Mouse (Mus musculus) MEL (cell line): ENCODE results near the gene 9530077C05Rik.

Source experiments
- CTCF ChIP-seq, 3 experiments: IDR thresholded peaks in 2 of 3; conservative IDR thresholded peaks in 1 of 3; 2 replicates each; pipeline ENCODE4 v1.5.1; 2011 to 2012; ENCODE audit warnings: low read length in 3 of 3, low read depth in 2 of 3, mild to moderate bottlenecking in 2 of 3, improper control_type of control experiment in 1 of 3, inconsistent platforms in 1 of 3, mixed read lengths in 1 of 3, moderate library complexity in 1 of 3; ENCODE audit not compliant: control insufficient read depth in 1 of 3, insufficient read depth in 1 of 3, poor library complexity in 1 of 3, severe bottlenecking in 1 of 3
- ELF1 ChIP-seq: IDR thresholded peaks from 2 replicates; pipeline ENCODE4 v1.6.1; 2014; ENCODE audit warnings: low read depth, mild to moderate bottlenecking, inconsistent platforms, low read length, improper control_type of control experiment, moderate library complexity
- KAT2A ChIP-seq: conservative IDR thresholded peaks from 2 replicates; pipeline ENCODE4 v1.6.1; 2012; ENCODE audit warnings: low read depth, low read length, improper control_type of control experiment, inconsistent platforms
- MAFK ChIP-seq: IDR thresholded peaks from 2 replicates; pipeline ENCODE4 v1.6.1; 2011; ENCODE audit warnings: low read depth, mild to moderate bottlenecking, low read length, improper control_type of control experiment, borderline replicate concordance
- POLR2A ChIP-seq, 2 experiments: IDR thresholded peaks; 2 replicates each; pipeline ENCODE4 v1.6.1; 2011 to 2012; ENCODE audit warnings: low read length in 2 of 2, mild to moderate bottlenecking in 2 of 2, control low read depth in 1 of 2, improper control_type of control experiment in 1 of 2, low read depth in 1 of 2, moderate library complexity in 1 of 2; ENCODE audit not compliant: control insufficient read depth in 1 of 2, insufficient read depth in 1 of 2, poor library complexity in 1 of 2
- POLR2AphosphoS2 ChIP-seq: IDR thresholded peaks from 2 replicates; pipeline ENCODE4 v1.6.1; 2011; ENCODE audit warnings: low read length, improper control_type of control experiment
- RCOR1 ChIP-seq: IDR thresholded peaks from 2 replicates; pipeline ENCODE4 v1.6.1; 2012; ENCODE audit warnings: low read depth, mild to moderate bottlenecking, inconsistent platforms, low read length, improper control_type of control experiment

DNA sequence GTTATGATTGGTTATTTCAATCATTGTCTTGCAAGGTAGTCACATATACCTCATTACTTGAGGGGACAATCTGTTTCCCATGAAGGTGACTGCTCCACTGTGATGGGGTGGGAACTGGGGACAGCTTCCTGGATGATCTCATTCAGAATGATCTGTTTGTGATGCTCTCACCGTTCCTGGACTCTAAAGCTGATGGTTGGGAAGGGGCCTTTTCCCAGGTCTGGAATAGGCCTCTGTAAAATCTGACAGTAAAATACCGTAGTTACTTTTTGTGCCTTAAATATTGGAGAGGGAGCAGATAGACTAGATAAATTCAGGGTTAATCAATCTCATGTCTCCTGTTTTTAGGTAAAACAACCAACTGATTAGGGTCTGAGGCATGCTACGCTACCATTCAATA lies 58.3 kb downstream of the 9530077C05Rik start, which contains the start of gene Rp9:
- no peak for TF ChIP-seq RCOR1
- no peak for TF ChIP-seq MAFK
- no peak for TF ChIP-seq POLR2A (IDR thresholded peaks at IDR 0.05; ENCODE audit: control insufficient read depth in 1 of 2, insufficient read depth in 1 of 2, low read depth in 1 of 2, low read length in 2 of 2, poor library complexity in 1 of 2)
- TF ChIP-seq CTCF (IDR thresholded peaks at IDR 0.05 in 2 of 3, conservative IDR thresholded peaks at IDR 0.05 in 1 of 3; ENCODE audit: control insufficient read depth in 1 of 3, insufficient read depth in 1 of 3, low read depth in 2 of 3, low read length in 3 of 3, poor library complexity in 1 of 3, severe bottlenecking in 1 of 3), result no peak
- no peak for TF ChIP-seq ELF1
- no peak for TF ChIP-seq POLR2AphosphoS2
- TF ChIP-seq KAT2A, result no peak
